Mouse (Mus musculus) layer of hippocampus, adult 9-11 months (tissue): ENCODE measurements around the gene Aym1.
"Not testable (repeated sequence)": the region's sequence is repeated elsewhere in the genome, so short reads cannot be mapped to it uniquely, and the experiment has no call there.

Experiments used
- DNase-seq: peaks from one replicate; pipeline ENCODE4 v3.0.0; 2022

The Aym1 gene

GRCm38 (mm10) chr5:113357186-113357585 lies at the start of gene Aym1:
TSS of gene Aym1 (plus strand) at chr5:113357294.
- DNase-seq, result no peak

GRCm38 (mm10) chr5:113309491-113310376 lies 47.4 kb upstream of the Aym1 start:
- DNase-seq, result no peak

DNA sequence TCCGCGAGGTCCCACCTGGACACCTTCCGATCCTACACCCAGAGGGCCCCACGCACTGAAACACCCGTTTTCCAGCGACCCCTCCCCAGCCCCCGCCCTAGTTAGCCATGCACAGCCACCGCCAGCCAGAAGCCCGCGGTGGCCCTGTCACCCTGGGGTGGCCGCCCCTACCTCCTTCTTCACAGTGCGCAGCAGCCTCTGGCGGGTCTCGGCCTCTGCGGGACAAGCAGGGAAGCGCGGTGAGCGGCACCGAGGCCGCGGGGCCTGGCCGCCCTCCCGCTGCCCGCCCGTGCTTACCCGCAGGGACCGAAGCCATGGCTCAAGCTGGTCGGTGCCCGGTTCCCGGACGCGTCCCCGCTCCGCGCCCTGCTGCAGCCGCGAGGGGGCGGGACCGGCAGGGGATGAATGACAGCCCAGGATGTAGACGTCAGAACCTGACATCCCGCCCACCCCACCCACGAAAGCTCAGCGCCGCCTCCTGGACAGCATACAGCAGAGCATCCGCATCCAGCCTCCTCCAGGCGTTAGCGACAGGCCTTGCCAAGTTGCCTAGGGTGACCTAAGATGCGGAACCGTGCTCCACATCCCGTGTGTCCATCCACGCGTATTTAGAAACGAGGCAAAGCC lies 46.6 kb upstream of the Aym1 start, which contains the start of gene Sgsm1:
TSS of gene Sgsm1 (minus strand) at position 410 of the 627 bp plus-strand sequence.
- DNase-seq, result peak; percentile 75

GRCm38 (mm10) chr5:113313998-113314397 lies 43.1 kb upstream of the Aym1 start:
- peak; percentile 88 for DNase-seq

GRCm38 (mm10) chr5:113323784-113324638 lies 33.1 kb upstream of the Aym1 start:
- DNase-seq, result no peak

DNA sequence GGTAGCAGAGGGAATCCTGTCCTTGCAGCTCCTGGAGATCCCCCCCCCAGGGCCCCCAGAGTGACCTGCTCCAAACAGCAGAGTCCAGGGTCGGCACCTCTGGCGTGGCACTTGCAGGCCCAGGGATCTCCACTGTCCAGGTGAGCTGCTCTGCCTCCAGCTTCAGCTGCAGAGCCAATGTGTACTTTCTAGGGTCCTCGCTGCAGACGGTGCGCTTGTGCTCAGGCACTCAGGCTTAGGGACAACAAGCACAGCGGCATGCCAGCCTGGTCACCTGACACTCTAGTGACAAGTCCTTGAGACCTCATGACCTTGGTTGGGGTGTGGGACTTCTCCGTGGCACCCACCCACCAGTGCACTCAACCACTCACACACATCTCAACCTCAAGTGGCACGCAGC lies 27.6 kb upstream of the Aym1 start:
- DNase-seq, result no peak

- no peak for DNase-seq
Measured at GRCm38 (mm10) chr5:113330202-113330601, 26.9 kb upstream of the Aym1 start.

DNA sequence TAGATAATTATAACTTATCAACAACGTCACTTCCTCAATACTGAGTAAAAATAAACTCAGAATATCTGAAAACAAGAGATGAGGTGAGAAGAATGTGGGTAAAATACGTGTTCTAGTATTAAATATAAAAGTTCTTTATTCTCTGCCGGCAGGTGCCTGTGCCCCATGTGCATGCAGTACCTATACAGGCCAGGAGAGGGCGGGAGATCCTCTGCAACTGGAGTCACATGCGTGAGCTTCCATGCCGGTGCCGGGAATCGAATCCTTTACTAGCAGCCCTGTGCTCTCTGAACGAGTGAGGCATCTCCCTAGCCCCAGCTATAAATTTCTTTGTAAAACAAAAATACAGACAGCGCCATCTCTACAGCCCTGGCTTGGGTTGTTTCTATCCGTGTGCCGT lies 24.9 kb upstream of the Aym1 start:
- DNase-seq, result no peak

DNA sequence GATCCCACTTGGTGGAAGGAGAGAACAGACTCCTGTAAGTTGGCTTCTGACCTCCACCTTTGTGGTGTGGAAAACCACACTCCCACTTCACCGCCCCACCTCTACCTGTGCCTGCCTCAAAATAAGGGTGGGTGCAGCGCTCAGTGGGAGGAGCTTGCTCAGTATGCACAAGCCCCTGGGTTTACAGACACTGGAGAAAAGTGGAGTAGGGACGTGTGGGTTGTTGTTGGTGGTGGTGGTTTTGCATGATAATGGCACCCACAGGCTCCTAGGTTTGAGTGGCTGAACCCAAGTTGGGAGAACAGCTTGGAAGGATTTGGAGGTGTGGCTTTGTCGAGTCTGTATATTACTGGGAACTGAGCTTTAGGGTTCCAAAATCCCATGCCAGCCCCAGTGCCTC lies 24.2 kb upstream of the Aym1 start:
- DNase-seq, result no peak

- DNase-seq, result no peak
Measured at GRCm38 (mm10) chr5:113334621-113335530, 22.2 kb upstream of the Aym1 start.

DNA sequence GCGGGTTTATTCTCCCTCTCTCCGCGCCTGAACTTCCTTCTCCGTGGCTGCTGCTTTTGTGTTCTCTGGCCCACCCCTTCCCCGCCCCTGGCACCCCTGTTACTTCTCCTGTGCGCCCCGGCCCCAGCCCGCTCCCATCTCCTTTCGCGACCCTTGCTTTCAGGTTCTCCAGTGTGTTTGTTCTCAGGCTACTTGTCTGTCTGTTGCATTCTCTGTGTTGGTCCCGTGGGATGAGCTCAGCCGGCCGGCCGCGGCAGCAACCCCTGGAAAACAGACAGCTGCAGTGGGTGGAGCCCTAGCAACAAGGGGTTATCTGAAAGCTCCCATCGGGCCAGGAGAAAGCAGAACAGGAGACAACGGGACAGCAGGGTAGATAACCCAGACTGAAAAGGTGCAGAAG lies 21.4 kb upstream of the Aym1 start:
- DNase-seq, result peak; percentile 53

DNA sequence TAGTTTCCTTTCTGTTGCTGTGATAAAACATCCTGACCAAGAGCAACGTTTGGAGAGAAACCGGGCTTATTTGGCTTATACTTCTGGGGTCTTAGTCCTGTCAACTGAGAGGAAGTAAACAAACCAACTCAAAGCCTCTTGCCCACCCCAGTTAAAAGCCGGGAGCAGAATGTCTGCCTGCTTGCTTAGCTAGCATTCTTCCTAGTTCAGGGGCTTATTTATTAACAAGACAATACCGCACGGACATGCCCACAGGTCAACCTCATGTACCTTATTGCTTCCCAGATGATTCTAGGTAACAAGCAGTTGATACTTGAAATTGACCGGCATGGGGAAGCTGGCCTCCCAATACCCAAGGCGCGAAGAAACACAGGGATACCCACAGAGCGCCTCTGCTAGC lies 20.8 kb upstream of the Aym1 start:
- DNase-seq, result no peak

- DNase-seq, result no peak
Measured at GRCm38 (mm10) chr5:113344635-113345386, 12.3 kb upstream of the Aym1 start.

DNA sequence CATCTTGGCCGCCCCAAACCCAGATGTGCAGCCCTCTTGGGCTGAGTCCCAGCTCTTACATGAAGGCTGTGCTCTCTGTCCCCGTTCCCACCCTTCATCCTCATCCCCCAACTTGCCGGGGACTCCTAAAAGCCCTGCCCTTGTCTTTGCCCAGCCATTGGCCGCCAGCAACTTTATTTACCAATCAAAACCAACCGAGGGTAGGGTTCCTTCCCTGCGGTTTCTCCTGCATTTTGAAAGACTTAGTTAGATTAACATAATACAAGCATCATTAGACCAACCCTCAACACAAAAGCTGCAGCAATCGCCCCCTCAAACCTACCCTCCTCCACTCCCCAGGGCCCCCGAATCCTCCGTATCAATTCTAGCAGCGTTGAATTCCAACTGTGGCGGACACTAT lies 11.3 kb upstream of the Aym1 start:
- no peak for DNase-seq

- DNase-seq, result not testable (repeated sequence)
Measured at GRCm38 (mm10) chr5:113346651-113347050, 10.4 kb upstream of the Aym1 start.

- no peak for DNase-seq
Measured at GRCm38 (mm10) chr5:113347593-113347992, 9.5 kb upstream of the Aym1 start.

DNA sequence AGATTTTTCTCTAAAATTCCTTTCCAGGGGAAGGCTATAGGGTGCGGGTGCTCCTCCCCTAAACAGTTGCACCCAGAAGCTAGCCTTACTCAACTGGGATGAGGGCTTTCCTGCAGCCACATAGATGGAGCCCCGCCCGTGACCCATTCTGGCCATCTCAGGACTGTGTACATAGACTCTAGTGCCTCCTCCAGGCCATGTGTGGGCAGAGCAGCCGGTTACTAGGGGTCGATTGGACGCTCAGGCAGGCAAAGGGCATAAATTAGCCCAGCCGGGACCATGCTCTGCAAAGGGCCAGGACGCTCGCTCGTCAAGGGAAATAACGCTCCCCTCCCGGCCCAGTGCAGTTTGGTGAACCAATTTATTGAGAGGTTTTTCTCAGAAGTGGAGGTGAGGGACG lies 8.5 kb upstream of the Aym1 start:
- peak; percentile 59 for DNase-seq

- no peak for DNase-seq
Measured at GRCm38 (mm10) chr5:113349226-113349625, 7.9 kb upstream of the Aym1 start.

GRCm38 (mm10) chr5:113349810-113350209 lies 7.3 kb upstream of the Aym1 start:
- no peak for DNase-seq

DNA sequence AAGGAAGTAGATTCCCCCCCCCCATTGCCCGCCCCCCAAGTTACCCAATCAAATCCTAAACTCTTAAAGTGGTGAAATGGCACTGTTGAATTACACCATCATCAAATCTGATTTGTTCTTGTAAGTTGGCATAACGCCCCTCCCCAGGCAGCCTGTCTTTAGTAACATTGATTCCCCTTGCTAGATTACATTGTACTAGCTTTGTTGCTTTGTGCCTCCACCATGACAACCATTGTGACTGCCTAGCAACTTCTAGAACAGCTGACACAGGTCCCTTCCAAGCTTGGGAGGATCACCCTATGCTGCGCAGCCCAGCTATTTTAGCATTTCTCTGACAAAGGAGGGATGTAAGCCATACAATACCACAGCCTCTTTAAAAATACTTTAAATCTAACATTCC lies 5.3 kb upstream of the Aym1 start:
- peak; percentile 76 for DNase-seq

DNA sequence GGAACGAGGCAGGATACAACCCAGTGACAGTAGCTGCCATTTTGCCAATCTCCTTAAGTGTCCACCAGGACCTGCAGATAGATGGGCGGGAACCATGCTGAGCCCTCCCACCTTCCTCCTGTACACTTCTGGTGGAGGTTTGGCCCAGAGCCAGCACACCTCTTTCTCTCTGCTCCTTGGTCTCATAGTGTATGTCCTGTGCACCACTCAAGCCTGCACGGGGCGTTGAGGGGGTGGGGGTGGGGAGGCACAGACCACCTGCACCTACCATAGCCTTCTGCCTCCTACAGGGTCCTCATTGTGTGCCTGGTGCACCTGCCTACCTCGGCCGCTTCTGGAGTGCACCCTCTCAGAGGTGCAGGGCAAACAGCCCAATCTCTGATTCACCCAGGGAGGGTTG lies 4.5 kb upstream of the Aym1 start:
- no peak for DNase-seq
